Mouse (Mus musculus): ENCODE results near the gene Cd300e. TPM values are rescaled to one million over a fixed set of nuclear protein-coding genes. Genes with fewer than 3 reads are reported as not detected.

The Cd300e gene
- polyA plus RNA-seq, 1 experiment from 2014 or later: not detected

- ATAC-seq (replicated peaks; ENCODE audit: insufficient number of reproducible peaks, low FRiP score, low TSS enrichment, low read depth) (no peak), DNase-seq (ENCODE audit: low spot score) (no peak)
- Histone ChIP-seq H3K9me3 (replicated peaks; ENCODE audit: control insufficient read depth, low read length) (no peaks in the 10 kb centered on the region), H3K4me2 (ENCODE audit: low read depth, low read length) (no peak overlapping the region), H3K4me3 (ENCODE audit: low read depth, low read length) (no peak overlapping the region), H3K36me3 (replicated peaks; ENCODE audit: control insufficient read depth, insufficient read depth, low read depth, low read length) (no peaks in the 10 kb centered on the region), H3K27me3 (ENCODE audit: control insufficient read depth, insufficient read depth, low read length) (no peaks in the 10 kb centered on the region), H3K9ac (replicated peaks; ENCODE audit: low read length) (no peak overlapping the region), H3K4me1 (ENCODE audit: control insufficient read depth, insufficient read depth, low read length) (peaks cover 2% of the 10 kb centered on the region; the same call in 1 of the 2 replicates), H3K27ac (replicated peaks; ENCODE audit: low read depth, low read length) (no peak overlapping the region)
- 90% methylated on average over 9 of the region's 9 CpGs for WGBS
Measured at GRCm38 (mm10) chr11:115102116-115102515, 40.1 kb upstream of the Cd300e start.

GRCm38 (mm10) chr11:115101615-115102051, 39.7 kb upstream of the Cd300e start:
- ATAC-seq (replicated peaks; ENCODE audit: insufficient number of reproducible peaks, low FRiP score, low TSS enrichment, low read depth): no peak
- H3K27ac ChIP-seq (replicated peaks; ENCODE audit: low read depth, low read length): no peak overlapping the region
- no peak overlapping the region for H3K4me3 ChIP-seq (ENCODE audit: low read depth, low read length)
- no peaks in the 10 kb centered on the region for H3K27me3 ChIP-seq (ENCODE audit: control insufficient read depth, insufficient read depth, low read length)
- no peaks in the 10 kb centered on the region for H3K36me3 ChIP-seq (replicated peaks; ENCODE audit: control insufficient read depth, insufficient read depth, low read depth, low read length)
- H3K4me2 ChIP-seq (ENCODE audit: low read depth, low read length): no peak overlapping the region
- DNase-seq (ENCODE audit: low spot score): no peak
- WGBS: 39% methylated on average over 6 of the region's 6 CpGs
- peaks cover 2% of the 10 kb centered on the region; the same call in 1 of the 2 replicates for H3K4me1 ChIP-seq (ENCODE audit: control insufficient read depth, insufficient read depth, low read length)
- H3K9ac ChIP-seq (replicated peaks; ENCODE audit: low read length): no peak overlapping the region
- no peaks in the 10 kb centered on the region for H3K9me3 ChIP-seq (replicated peaks; ENCODE audit: control insufficient read depth, low read length)

- peak; percentile 78 for DNase-seq (ENCODE audit: low spot score)
- no peak for ATAC-seq (replicated peaks; ENCODE audit: insufficient number of reproducible peaks, low FRiP score, low TSS enrichment, low read depth)
- H3K9ac ChIP-seq (replicated peaks; ENCODE audit: low read length): no peak overlapping the region
- H3K36me3 ChIP-seq (replicated peaks; ENCODE audit: control insufficient read depth, insufficient read depth, low read depth, low read length): no peaks in the 10 kb centered on the region
- no peak overlapping the region for H3K4me2 ChIP-seq (ENCODE audit: low read depth, low read length)
- 33% methylated on average over 7 of the region's 7 CpGs for WGBS
- no peaks in the 10 kb centered on the region for H3K27me3 ChIP-seq (ENCODE audit: control insufficient read depth, insufficient read depth, low read length)
- H3K27ac ChIP-seq (replicated peaks; ENCODE audit: low read depth, low read length): no peak overlapping the region
- peaks cover 2% of the 10 kb centered on the region; the same call in 1 of the 2 replicates for H3K4me1 ChIP-seq (ENCODE audit: control insufficient read depth, insufficient read depth, low read length)
- H3K9me3 ChIP-seq (replicated peaks; ENCODE audit: control insufficient read depth, low read length): no peaks in the 10 kb centered on the region
- no peak overlapping the region for H3K4me3 ChIP-seq (ENCODE audit: low read depth, low read length)
Measured at GRCm38 (mm10) chr11:115100741-115101140, 38.8 kb upstream of the Cd300e start.

- no peaks in the 10 kb centered on the region for H3K27me3 ChIP-seq (ENCODE audit: control insufficient read depth, insufficient read depth, low read length)
- DNase-seq (ENCODE audit: low spot score) (no peak), ATAC-seq (replicated peaks; ENCODE audit: insufficient number of reproducible peaks, low FRiP score, low TSS enrichment, low read depth) (no peak)
- H3K9ac ChIP-seq (replicated peaks; ENCODE audit: low read length): no peak overlapping the region
- no peaks in the 10 kb centered on the region for H3K9me3 ChIP-seq (replicated peaks; ENCODE audit: control insufficient read depth, low read length)
- no peak overlapping the region for H3K4me3 ChIP-seq (ENCODE audit: low read depth, low read length)
- H3K4me2 ChIP-seq (ENCODE audit: low read depth, low read length): no peak overlapping the region
- H3K27ac ChIP-seq (replicated peaks; ENCODE audit: low read depth, low read length): no peak overlapping the region
- no peaks in the 10 kb centered on the region for H3K36me3 ChIP-seq (replicated peaks; ENCODE audit: control insufficient read depth, insufficient read depth, low read depth, low read length)
- WGBS: 56% methylated on average over 5 of the region's 5 CpGs
- peaks cover 2% of the 10 kb centered on the region; the same call in 1 of the 2 replicates for H3K4me1 ChIP-seq (ENCODE audit: control insufficient read depth, insufficient read depth, low read length)
Measured at GRCm38 (mm10) chr11:115100032-115100621, 38.1 kb upstream of the Cd300e start.

GRCm38 (mm10) chr11:115099241-115099840, 37.4 kb upstream of the Cd300e start:
- Histone ChIP-seq H3K4me2 (ENCODE audit: low read depth, low read length) (no peak overlapping the region), H3K9me3 (replicated peaks; ENCODE audit: control insufficient read depth, low read length) (no peaks in the 10 kb centered on the region), H3K27me3 (ENCODE audit: control insufficient read depth, insufficient read depth, low read length) (no peaks in the 10 kb centered on the region), H3K36me3 (replicated peaks; ENCODE audit: control insufficient read depth, insufficient read depth, low read depth, low read length) (no peaks in the 10 kb centered on the region), H3K4me1 (ENCODE audit: control insufficient read depth, insufficient read depth, low read length) (peaks cover 2% of the 10 kb centered on the region; the same call in 1 of the 2 replicates), H3K4me3 (ENCODE audit: low read depth, low read length) (no peak overlapping the region), H3K27ac (replicated peaks; ENCODE audit: low read depth, low read length) (no peak overlapping the region), H3K9ac (replicated peaks; ENCODE audit: low read length) (no peak overlapping the region)
- ATAC-seq (replicated peaks; ENCODE audit: insufficient number of reproducible peaks, low FRiP score, low TSS enrichment, low read depth): no peak
- WGBS: 28% methylated on average over 16 of the region's 16 CpGs
- peak; percentile 67 for DNase-seq (ENCODE audit: low spot score)

- Histone ChIP-seq H3K9ac (replicated peaks; ENCODE audit: low read length) (no peak overlapping the region), H3K4me1 (ENCODE audit: control insufficient read depth, insufficient read depth, low read length) (peaks cover 2% of the 10 kb centered on the region; the same call in 1 of the 2 replicates), H3K27me3 (ENCODE audit: control insufficient read depth, insufficient read depth, low read length) (no peaks in the 10 kb centered on the region), H3K4me2 (ENCODE audit: low read depth, low read length) (no peak overlapping the region), H3K4me3 (ENCODE audit: low read depth, low read length) (no peak overlapping the region), H3K27ac (replicated peaks; ENCODE audit: low read depth, low read length) (no peak overlapping the region), H3K36me3 (replicated peaks; ENCODE audit: control insufficient read depth, insufficient read depth, low read depth, low read length) (no peaks in the 10 kb centered on the region), H3K9me3 (replicated peaks; ENCODE audit: control insufficient read depth, low read length) (no peaks in the 10 kb centered on the region)
- ATAC-seq (replicated peaks; ENCODE audit: insufficient number of reproducible peaks, low FRiP score, low TSS enrichment, low read depth): no peak
- peak; percentile 30 for DNase-seq (ENCODE audit: low spot score)
- 40% methylated on average over 10 of the region's 10 CpGs for WGBS
Measured at GRCm38 (mm10) chr11:115098203-115098932, 36.4 kb upstream of the Cd300e start.

- Histone ChIP-seq H3K9ac (replicated peaks; ENCODE audit: low read length) (no peak overlapping the region), H3K9me3 (replicated peaks; ENCODE audit: control insufficient read depth, low read length) (no peaks in the 10 kb centered on the region), H3K4me1 (ENCODE audit: control insufficient read depth, insufficient read depth, low read length) (0 out of 2 replicates have a peak, but pooled peaks cover 4% of the 10 kb centered on the region), H3K4me2 (ENCODE audit: low read depth, low read length) (no peak overlapping the region; the same call in 1 of the 2 replicates), H3K27ac (replicated peaks; ENCODE audit: low read depth, low read length) (no peak overlapping the region), H3K27me3 (ENCODE audit: control insufficient read depth, insufficient read depth, low read length) (peaks cover 7% of the 10 kb centered on the region), H3K4me3 (ENCODE audit: low read depth, low read length) (no peak overlapping the region; the same call in 1 of the 2 replicates), H3K36me3 (replicated peaks; ENCODE audit: control insufficient read depth, insufficient read depth, low read depth, low read length) (no peaks in the 10 kb centered on the region)
- no peak for ATAC-seq (replicated peaks; ENCODE audit: insufficient number of reproducible peaks, low FRiP score, low TSS enrichment, low read depth)
- 16% methylated on average over 4 of the region's 4 CpGs for WGBS
- DNase-seq (ENCODE audit: low spot score): no peak
Measured at GRCm38 (mm10) chr11:115092140-115092539, 30.2 kb upstream of the Cd300e start.

Measured in embryonic facial prominence, embryonic 11.5 days (tissue).